Mouse (Mus musculus) thymus, postnatal 0 days (tissue): ENCODE data around the gene Rorb. TPM values are rescaled to one million over a fixed set of nuclear protein-coding genes. Genes with fewer than 3 reads are reported as not detected.

ENCODE experiments used
- DNase-seq: peaks from one replicate; pipeline ENCODE4 v3.0.0-alpha.2; 2015; ENCODE audit warnings: low spot score
- polyA plus RNA-seq: library from polyadenylated mRNA; unstranded; fragments of >200 nt; fragmentation: Nextera tagmentation; extraction: Ambion mirVana; gene quantifications from 2 replicates; pipeline ENCODE4 v1.2.1, GENCODE M21; 2015

Rorb gene
- polyA plus RNA-seq, 1 experiment from 2014 or later: 0.01 TPM

DNA sequence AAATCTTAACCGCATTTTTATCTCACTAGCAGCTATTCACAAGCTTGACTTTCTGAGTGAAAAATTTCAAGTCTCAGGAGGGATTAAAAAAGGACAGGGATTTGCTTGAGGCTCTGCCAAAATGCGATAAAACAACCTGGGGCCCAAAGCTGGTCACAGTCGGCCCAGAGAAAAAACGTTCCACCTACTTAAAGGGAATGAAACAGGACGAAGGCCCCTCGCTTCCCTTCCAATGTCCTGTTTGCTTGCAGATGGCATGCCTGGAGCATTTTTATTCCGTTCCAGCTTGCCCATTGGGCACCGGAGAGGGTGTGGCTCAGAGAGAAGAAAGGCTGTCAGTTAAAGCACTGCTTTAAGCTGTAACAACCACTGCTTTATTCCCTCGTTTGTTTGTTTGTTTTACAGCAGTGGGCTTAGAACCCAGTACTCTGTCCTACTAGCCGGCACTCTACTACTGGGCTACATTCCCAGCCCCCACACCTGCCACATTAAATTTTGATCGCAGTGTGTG, 221.8 kb downstream of the Rorb start:
- no peak for DNase-seq

DNA sequence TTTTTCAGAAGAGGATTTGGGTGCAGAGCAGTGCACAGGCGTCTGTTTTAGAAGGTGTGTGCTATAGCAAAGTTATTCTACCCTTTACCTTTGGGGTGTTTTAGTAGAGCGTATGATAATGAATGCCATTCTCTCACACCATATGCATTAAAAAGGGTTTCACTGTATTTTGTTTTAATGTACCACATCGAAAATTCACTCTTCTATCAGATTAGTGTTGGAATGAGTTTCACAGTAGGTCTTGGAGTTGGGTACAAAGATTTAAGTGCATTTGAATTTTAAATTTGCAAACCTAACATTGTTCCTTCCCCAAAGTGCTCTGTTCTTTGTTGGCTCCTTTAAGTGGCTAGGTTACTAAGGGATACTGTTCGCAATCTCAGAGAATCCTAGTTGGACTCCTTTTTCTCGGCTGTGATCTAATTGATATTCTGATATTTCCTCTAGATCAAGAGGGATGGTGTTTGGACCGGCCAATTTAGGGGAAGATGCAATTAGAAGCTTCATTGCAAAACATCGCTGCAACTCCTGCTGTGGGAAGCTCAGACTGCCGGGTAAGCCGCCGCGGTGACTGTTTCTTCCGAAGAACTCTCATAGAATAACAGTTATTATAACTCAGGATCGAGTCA, 222.4 kb downstream of the Rorb start:
- no peak for DNase-seq

DNA sequence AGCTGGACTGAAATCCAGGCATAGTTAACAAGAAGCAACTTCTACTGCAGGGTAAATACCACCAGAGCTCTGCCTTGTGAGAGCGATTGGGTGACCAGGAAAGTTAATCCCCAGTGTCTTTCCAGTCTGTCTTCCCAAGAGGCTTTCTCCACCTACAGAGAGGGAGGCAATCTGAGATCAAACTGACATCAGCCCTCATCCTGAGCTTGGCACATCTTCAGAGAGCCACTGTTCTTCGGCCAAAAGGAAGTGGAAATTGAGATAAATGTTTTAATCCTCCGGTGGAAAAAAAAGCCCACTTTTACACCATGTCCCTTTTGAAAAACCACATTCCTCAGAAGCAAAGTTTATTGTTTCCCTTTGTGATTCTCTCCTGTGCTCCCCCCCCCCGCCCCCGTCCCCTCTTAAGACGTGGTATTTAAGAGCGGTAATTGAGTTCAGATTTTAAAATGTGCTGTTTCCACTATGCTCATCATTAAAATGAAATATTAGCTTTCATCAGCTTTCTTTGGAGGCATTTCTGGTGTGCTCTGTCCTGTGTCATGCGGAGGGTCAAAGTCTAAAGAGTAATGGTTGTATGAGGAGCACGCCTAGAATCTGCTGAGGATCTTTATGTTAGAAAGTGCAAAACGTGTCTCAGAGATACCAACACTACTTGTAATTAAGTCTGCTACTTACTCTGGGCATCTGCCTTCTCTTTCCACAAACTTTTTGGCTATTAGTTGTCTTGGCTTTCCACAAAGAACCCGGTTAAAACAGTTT, 223.2 kb downstream of the Rorb start:
- DNase-seq: no peak

GRCm38 (mm10) chr19:18881162-18881561, 229.8 kb downstream of the Rorb start:
- DNase-seq: no peak
